Mouse (Mus musculus): ENCODE results near the gene Kidins220.

GRCm38 (mm10) chr12:24925276-24925675 is 49.4 kb upstream of the Kidins220 start:
- TF ChIP-seq POLR2A (IDR thresholded peaks at IDR 0.05; ENCODE audit: borderline replicate concordance, low read depth, low read length): no peak
- no peak for TF ChIP-seq CTCF (IDR thresholded peaks at IDR 0.05; ENCODE audit: low read depth, low read length)
